Mouse (Mus musculus): ENCODE measurements around the gene Slitrk3.
"Not testable (repeated sequence)": the region's sequence is repeated elsewhere in the genome, so short reads cannot be mapped to it uniquely, and the experiment has no call there.

The Slitrk3 gene

GRCm38 (mm10) chr3:73057197-73057811, at the start of gene Slitrk3:
Gene Slitrk3 (minus strand): TSS chr3:73057803.
- peak; percentile 59 for DNase-seq (ENCODE audit: low spot score)

GRCm38 (mm10) chr3:73094445-73094844, 36.8 kb upstream of the Slitrk3 start:
- not testable (repeated sequence) for DNase-seq (ENCODE audit: low spot score)

- no peak for DNase-seq (ENCODE audit: low spot score)
Observed at GRCm38 (mm10) chr3:73084620-73085019, 27.0 kb upstream of the Slitrk3 start.

- DNase-seq (ENCODE audit: low spot score): peak; percentile 80
Observed at GRCm38 (mm10) chr3:73065823-73066755, 8.5 kb upstream of the Slitrk3 start.

GRCm38 (mm10) chr3:73058190-73058589, 587 bp upstream of the Slitrk3 start:
- DNase-seq (ENCODE audit: low spot score): no peak

- DNase-seq (ENCODE audit: low spot score): no peak
Observed at GRCm38 (mm10) chr3:73056492-73057196, 959 bp downstream of the Slitrk3 start.

- no peak for DNase-seq (ENCODE audit: low spot score)
Observed at GRCm38 (mm10) chr3:73056044-73056438, 1.6 kb downstream of the Slitrk3 start.

- DNase-seq (ENCODE audit: low spot score): no peak
Observed at GRCm38 (mm10) chr3:73055399-73056043, 2.1 kb downstream of the Slitrk3 start.

- no peak for DNase-seq (ENCODE audit: low spot score)
Observed at GRCm38 (mm10) chr3:73053451-73053931, 4.1 kb downstream of the Slitrk3 start.

GRCm38 (mm10) chr3:73046248-73046647, 11.4 kb downstream of the Slitrk3 start:
- DNase-seq (ENCODE audit: low spot score): no peak

- no peak for DNase-seq (ENCODE audit: low spot score)
Observed at GRCm38 (mm10) chr3:73042256-73042655, 15.3 kb downstream of the Slitrk3 start.

- DNase-seq (ENCODE audit: low spot score): no peak
Observed at GRCm38 (mm10) chr3:73006045-73006444, 51.6 kb downstream of the Slitrk3 start.

- no peak for DNase-seq (ENCODE audit: low spot score)
Observed at GRCm38 (mm10) chr3:73002933-73003696, 54.5 kb downstream of the Slitrk3 start.

GRCm38 (mm10) chr3:72997517-72997916, 60.1 kb downstream of the Slitrk3 start:
- no peak for DNase-seq (ENCODE audit: low spot score)

All from layer of hippocampus, adult 11-12 months (tissue).